Mouse (Mus musculus) hindbrain, embryonic 12.5 days (tissue): Measurements from ENCODE around the gene Cisd3. TPM values are rescaled to one million over a fixed set of nuclear protein-coding genes. Genes with fewer than 3 reads are reported as not detected.
"Not testable (repeated sequence)": the region's sequence is repeated elsewhere in the genome, so short reads cannot be mapped to it uniquely, and the experiment has no call there.

Experiments
- ATAC-seq: fragments of 200-750 bp; cut with Nextera tagmentation; 2 replicates; pipeline ENCODE4 v1.8.0; 2017; ENCODE audit warnings: moderate TSS enrichment; ENCODE audit not compliant: low FRiP score
- H3K27ac ChIP-seq: fragments of 300-500 bp; sonication (generic); 2 replicates; pipeline ENCODE4 v1.5.1; 2016; ENCODE audit warnings: mild to moderate bottlenecking
- H3K27me3 ChIP-seq: fragments of 300-500 bp; sonication (generic); 2 replicates; pipeline ENCODE4 v1.6.1; 2016; ENCODE audit warnings: mild to moderate bottlenecking
- H3K36me3 ChIP-seq: fragments of 300-500 bp; sonication (generic); 2 replicates; pipeline ENCODE4 v1.6.1; 2016; ENCODE audit warnings: mild to moderate bottlenecking
- H3K4me1 ChIP-seq: fragments of 300-500 bp; sonication (generic); 2 replicates; pipeline ENCODE4 v1.6.1; 2016
- H3K4me2 ChIP-seq: fragments of 300-500 bp; sonication (generic); replicated peaks from 2 replicates; pipeline ENCODE4 v1.6.1; 2016; ENCODE audit warnings: mild to moderate bottlenecking
- H3K4me3 ChIP-seq: fragments of 300-500 bp; sonication (generic); 2 replicates; pipeline ENCODE4 v1.5.1; 2016; ENCODE audit warnings: mild to moderate bottlenecking
- H3K9ac ChIP-seq: fragments of 300-500 bp; sonication (generic); 2 replicates; pipeline ENCODE4 v1.6.1; 2016; ENCODE audit warnings: mild to moderate bottlenecking, moderate library complexity
- H3K9me3 ChIP-seq: fragments of 300-500 bp; sonication (generic); replicated peaks from 2 replicates; pipeline ENCODE4 v1.6.1; 2016; ENCODE audit warnings: mild to moderate bottlenecking
- WGBS: fragments of 180-500 bp; shearing (Covaris S2); methylation state at CpG from one replicate; pipeline ENCODE4 v1.1.7; 2016; 5-methylcytosine and 5-hydroxymethylcytosine counted together
- polyA plus RNA-seq: library from polyadenylated mRNA; unstranded; fragments of >200 nt; fragmentation: Nextera tagmentation; extraction: Ambion mirVana; gene quantifications from 2 replicates; pipeline ENCODE4 v1.2.1, GENCODE M21; 2016

Gene Cisd3
- polyA plus RNA-seq, 1 experiment from 2014 or later = 17.1 TPM

DNA sequence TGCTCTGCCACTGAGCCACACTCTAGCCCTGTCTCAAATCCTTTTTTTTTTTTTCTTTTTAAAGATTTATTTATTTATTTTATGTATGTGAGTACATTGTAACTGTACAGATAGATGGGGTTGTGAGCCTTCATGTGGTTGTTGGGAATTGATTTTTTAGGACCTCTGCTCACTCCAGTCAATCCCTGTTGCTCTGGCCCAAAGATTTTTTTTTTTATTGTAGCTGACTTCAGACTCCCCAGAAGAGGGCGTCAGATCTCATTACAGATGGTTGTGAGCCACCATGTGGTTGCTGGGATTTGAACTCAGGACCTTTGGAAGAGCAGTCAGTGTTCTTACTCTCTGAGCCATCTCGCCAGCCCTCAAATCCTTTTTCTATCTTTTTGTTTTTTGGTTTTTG is 24.4 kb downstream of the Cisd3 start:
- WGBS = 83% methylated on average over 2 of the region's 2 CpGs

DNA sequence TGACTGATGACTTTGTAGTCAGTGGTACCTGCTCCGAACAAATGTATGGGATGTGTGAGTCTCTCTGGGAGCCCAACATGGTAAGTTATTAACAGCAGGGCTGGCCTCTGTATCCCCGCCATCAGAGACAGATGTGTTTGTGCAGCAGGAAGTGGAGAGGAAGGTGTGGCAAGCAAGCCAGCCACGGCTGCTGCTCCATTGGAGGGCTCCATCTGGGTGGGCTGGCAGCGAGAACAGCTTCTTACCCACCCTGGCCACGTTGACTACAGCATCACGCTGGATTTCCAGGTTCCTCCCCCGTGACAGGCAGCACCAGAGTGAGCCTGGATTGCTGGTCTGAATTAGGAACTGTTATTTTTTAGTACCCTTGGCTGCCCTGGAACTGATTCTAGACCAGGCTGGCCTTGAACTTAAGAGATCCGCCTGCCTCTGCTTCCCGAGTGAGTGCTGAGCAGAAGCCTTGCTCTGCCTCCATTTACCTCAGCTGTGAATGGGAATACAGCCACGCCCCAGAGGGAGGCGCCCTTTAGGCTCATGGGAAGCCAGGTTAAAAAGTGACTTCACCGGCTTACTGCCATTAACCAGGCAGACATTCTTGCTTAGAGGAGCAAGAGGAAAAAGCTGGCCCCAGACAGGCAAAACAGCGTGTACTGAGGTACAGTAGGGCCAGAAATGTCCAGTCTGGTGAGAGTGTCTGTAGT is 25.7 kb downstream of the Cisd3 start:
- WGBS = 86% methylated on average over 13 of the region's 13 CpGs
- ATAC-seq = no peak
- H3K36me3 ChIP-seq = peaks cover 79% of the 10 kb centered on the region

More for the DNA sequence above, 24.4 kb downstream of the Cisd3 start:
- not testable (repeated sequence) for H3K27ac ChIP-seq, H3K4me2 ChIP-seq, H3K9ac ChIP-seq, H3K4me1 ChIP-seq, H3K27me3 ChIP-seq, H3K9me3 ChIP-seq, H3K4me3 ChIP-seq, ATAC-seq
- H3K36me3 ChIP-seq = peaks cover 76% of the 10 kb centered on the region

DNA sequence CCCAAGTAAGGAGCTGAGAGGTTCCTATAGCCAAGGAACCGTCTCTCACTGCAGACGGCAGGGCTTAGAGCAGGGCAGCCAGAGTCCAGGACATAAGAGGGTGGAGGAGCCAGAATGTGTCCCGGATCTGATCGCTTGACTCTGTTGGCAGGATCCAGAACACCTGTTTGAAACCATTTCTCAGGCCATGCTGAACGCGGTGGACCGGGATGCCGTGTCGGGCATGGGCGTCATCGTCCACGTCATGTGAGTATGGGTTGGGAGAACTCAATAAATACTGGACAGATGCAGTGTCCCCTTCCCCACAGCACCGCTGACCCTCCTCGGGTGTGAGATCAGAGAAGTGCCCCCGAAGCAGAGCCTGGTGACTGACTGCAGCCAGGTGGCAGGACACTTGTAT is 26.7 kb downstream of the Cisd3 start:
- Histone ChIP-seq H3K4me1 (no peaks in the 10 kb centered on the region), H3K9ac (no peak overlapping the region), H3K4me3 (no peak overlapping the region), H3K36me3 (peaks cover 77% of the 10 kb centered on the region), H3K27ac (no peak overlapping the region), H3K4me2 (no peak overlapping the region), H3K27me3 (no peaks in the 10 kb centered on the region), H3K9me3 (0 out of 2 replicates have a peak, but pooled peaks cover 6% of the 10 kb centered on the region)
- WGBS = 95% methylated on average over 15 of the region's 15 CpGs
- no peak for ATAC-seq

More for the DNA sequence above, 25.7 kb downstream of the Cisd3 start:
- Histone ChIP-seq H3K9me3 (0 out of 2 replicates have a peak, but pooled peaks cover 6% of the 10 kb centered on the region), H3K4me1 (no peaks in the 10 kb centered on the region), H3K27ac (no peak overlapping the region), H3K4me2 (no peak overlapping the region), H3K4me3 (no peak overlapping the region), H3K27me3 (no peaks in the 10 kb centered on the region), H3K9ac (no peak overlapping the region)

- no peak for ATAC-seq
- WGBS = 94% methylated on average over 8 of the region's 8 CpGs
Measured at GRCm38 (mm10) chr11:97713896-97714295, 28.3 kb downstream of the Cisd3 start.

DNA sequence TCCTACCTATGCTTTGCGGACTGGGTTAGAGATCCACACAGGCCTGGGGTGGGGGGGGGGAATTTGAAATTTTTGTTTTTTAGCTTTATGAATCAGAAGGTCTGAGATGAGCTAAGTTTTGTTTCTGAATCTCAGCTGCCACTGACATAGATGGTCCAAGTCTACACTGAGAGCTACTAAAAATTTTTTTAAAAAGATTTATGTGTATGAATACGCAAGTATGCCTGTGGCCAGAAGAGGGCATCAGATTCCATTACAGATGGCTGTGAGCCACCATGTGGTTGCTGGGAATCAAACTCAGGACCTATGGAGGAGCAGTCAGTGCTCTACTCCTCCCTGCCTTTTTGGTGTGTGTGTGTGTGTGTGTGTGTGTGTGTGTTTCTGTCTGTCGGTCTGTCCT is 28.7 kb downstream of the Cisd3 start:
- WGBS = over 99% methylated on average over 3 of the region's 3 CpGs
- peaks cover 78% of the 10 kb centered on the region for H3K36me3 ChIP-seq
- no peak overlapping the region for H3K4me3 ChIP-seq

More at GRCm38 (mm10) chr11:97713896-97714295, 28.3 kb downstream of the Cisd3 start:
- no peak overlapping the region for H3K9ac ChIP-seq
- H3K4me3 ChIP-seq = no peak overlapping the region
- no peak overlapping the region for H3K27ac ChIP-seq
- 0 out of 2 replicates have a peak, but pooled peaks cover 6% of the 10 kb centered on the region for H3K9me3 ChIP-seq
- H3K4me2 ChIP-seq = no peak overlapping the region
- peaks cover 78% of the 10 kb centered on the region for H3K36me3 ChIP-seq
- H3K27me3 ChIP-seq = no peaks in the 10 kb centered on the region
- no peaks in the 10 kb centered on the region for H3K4me1 ChIP-seq

DNA sequence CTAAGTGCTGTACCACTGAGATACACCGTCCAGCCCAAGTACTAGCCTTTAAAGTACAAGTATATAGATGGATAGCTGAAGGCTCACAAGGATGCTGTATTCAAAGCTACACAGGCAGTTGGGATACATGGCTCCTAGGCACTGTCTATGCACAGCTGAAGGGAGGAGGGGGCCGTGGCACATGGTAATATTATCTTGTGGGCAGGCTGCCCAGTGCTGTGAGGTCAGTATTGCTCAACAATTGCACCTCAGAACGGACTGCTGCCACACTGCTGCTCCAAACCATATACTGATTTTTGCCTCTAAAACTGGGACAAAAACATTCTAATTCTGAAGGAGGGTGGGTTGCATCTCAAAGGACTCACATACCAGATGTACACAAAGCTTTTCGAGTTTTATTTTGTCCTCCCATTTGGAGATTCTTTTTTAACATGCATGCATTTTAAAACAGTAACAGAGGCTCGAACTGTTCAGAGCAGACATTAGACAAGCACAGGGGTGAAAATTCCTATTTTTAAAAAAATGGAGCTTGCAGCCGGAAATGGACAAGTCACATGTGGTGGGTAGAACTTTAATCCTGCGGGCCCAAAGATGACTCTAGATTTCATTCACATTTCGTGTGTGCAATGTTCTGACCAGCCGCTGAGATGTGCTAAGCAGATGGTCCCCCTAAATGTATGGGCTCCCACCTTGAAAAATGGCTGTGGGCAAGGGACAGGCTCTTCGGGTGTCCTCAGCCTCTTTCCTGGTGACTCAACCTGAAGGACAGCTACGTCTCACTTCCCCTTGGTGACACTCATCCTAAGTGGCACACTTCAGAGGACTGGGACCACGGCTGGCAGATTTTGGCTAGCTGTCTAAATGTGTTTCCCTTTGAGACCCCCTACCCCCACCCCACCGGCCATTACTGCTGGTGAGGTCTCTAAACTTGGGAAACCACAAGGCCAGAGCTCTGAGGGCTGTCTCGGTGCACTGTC is 29.4 kb downstream of the Cisd3 start:
- H3K4me2 ChIP-seq = no peak overlapping the region
- 92% methylated on average over 14 of the region's 14 CpGs for WGBS
- H3K9ac ChIP-seq = no peak overlapping the region
- ATAC-seq = no peak
- H3K27me3 ChIP-seq = no peaks in the 10 kb centered on the region
- no peaks in the 10 kb centered on the region for H3K4me1 ChIP-seq
- 0 out of 2 replicates have a peak, but pooled peaks cover 6% of the 10 kb centered on the region for H3K9me3 ChIP-seq
- H3K4me3 ChIP-seq = no peak overlapping the region
- H3K36me3 ChIP-seq = peaks cover 84% of the 10 kb centered on the region
- no peak overlapping the region for H3K27ac ChIP-seq

More for the DNA sequence above, 28.7 kb downstream of the Cisd3 start:
- no peaks in the 10 kb centered on the region for H3K4me1 ChIP-seq
- H3K9me3 ChIP-seq = 0 out of 2 replicates have a peak, but pooled peaks cover 6% of the 10 kb centered on the region
- no peak overlapping the region for H3K4me2 ChIP-seq
- no peaks in the 10 kb centered on the region for H3K27me3 ChIP-seq
- H3K27ac ChIP-seq = no peak overlapping the region
- ATAC-seq = no peak
- no peak overlapping the region for H3K9ac ChIP-seq

GRCm38 (mm10) chr11:97716021-97716420 is 30.4 kb downstream of the Cisd3 start:
- Histone ChIP-seq H3K9ac (no peak overlapping the region), H3K4me1 (no peaks in the 10 kb centered on the region), H3K9me3 (0 out of 2 replicates have a peak, but pooled peaks cover 6% of the 10 kb centered on the region), H3K27ac (no peak overlapping the region), H3K4me3 (no peak overlapping the region), H3K36me3 (peaks cover 94% of the 10 kb centered on the region), H3K4me2 (no peak overlapping the region), H3K27me3 (no peaks in the 10 kb centered on the region)
- no peak for ATAC-seq
- WGBS = 88% methylated on average over 8 of the region's 8 CpGs

GRCm38 (mm10) chr11:97717369-97718280 is 32.0 kb downstream of the Cisd3 start:
- no peak for ATAC-seq
- WGBS = 89% methylated on average over 26 of the region's 26 CpGs
- no peaks in the 10 kb centered on the region for H3K4me1 ChIP-seq
- peaks cover 94% of the 10 kb centered on the region for H3K36me3 ChIP-seq
- H3K9ac ChIP-seq = no peak overlapping the region
- H3K27ac ChIP-seq = no peak overlapping the region
- peaks cover 12% of the 10 kb centered on the region for H3K9me3 ChIP-seq
- H3K4me2 ChIP-seq = no peak overlapping the region
- H3K4me3 ChIP-seq = no peak overlapping the region
- H3K27me3 ChIP-seq = no peaks in the 10 kb centered on the region

DNA sequence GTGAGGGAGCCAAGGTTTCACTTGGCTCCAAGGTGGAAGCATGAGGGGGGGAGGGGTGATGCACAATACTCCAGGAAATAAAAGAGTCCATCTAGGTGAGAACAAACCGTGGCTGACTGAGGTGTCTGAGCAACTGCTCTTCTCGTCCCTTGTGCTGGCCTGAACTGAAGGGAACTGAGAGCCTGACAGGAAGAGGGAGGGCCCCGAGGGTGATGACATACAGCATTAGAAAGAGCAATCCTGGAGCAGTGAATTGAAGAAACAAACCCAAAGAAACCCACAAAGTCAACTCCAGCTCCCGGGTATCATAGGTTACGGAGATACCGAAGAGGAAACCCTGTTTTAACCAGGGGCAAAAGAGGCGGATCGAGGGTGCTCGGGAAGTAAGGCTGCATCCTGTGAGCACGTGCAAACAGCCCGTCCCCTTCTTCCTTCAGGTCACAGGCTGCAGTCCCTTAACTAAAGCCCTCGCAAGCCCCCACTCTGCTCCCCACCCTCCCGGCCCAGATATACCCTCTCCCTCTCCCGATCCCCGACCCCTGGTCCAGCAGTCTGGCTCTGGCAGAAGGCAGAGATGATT is 32.7 kb downstream of the Cisd3 start:
- Histone ChIP-seq H3K36me3 (peaks cover 93% of the 10 kb centered on the region), H3K27me3 (no peaks in the 10 kb centered on the region)
- 89% methylated on average over 15 of the region's 15 CpGs for WGBS

GRCm38 (mm10) chr11:97719041-97719440 is 33.4 kb downstream of the Cisd3 start:
- no peak overlapping the region for H3K27ac ChIP-seq
- no peaks in the 10 kb centered on the region for H3K27me3 ChIP-seq
- H3K4me2 ChIP-seq = no peak overlapping the region
- peaks cover 93% of the 10 kb centered on the region for H3K36me3 ChIP-seq
- no peak for ATAC-seq
- H3K4me1 ChIP-seq = no peaks in the 10 kb centered on the region
- H3K9ac ChIP-seq = no peak overlapping the region
- 89% methylated on average over 4 of the region's 4 CpGs for WGBS
- no peak overlapping the region for H3K4me3 ChIP-seq
- H3K9me3 ChIP-seq = peaks cover 12% of the 10 kb centered on the region

More for the DNA sequence above, 32.7 kb downstream of the Cisd3 start:
- Histone ChIP-seq H3K4me2 (no peak overlapping the region), H3K9ac (no peak overlapping the region), H3K27ac (no peak overlapping the region), H3K4me3 (no peak overlapping the region), H3K9me3 (peaks cover 12% of the 10 kb centered on the region), H3K4me1 (no peaks in the 10 kb centered on the region)
- ATAC-seq = no peak

GRCm38 (mm10) chr11:97721338-97721737 is 35.7 kb downstream of the Cisd3 start:
- 92% methylated on average over 4 of the region's 4 CpGs for WGBS
- peaks cover 96% of the 10 kb centered on the region for H3K36me3 ChIP-seq
- no peak overlapping the region for H3K4me2 ChIP-seq
- H3K9ac ChIP-seq = no peak overlapping the region
- no peak overlapping the region for H3K27ac ChIP-seq
- H3K4me1 ChIP-seq = no peaks in the 10 kb centered on the region
- no peak overlapping the region for H3K4me3 ChIP-seq
- no peak for ATAC-seq
- H3K9me3 ChIP-seq = peaks cover 6% of the 10 kb centered on the region
- H3K27me3 ChIP-seq = no peaks in the 10 kb centered on the region
